Mouse (Mus musculus): ENCODE results near the gene Fahd1. TPM values are rescaled to one million over a fixed set of nuclear protein-coding genes. Genes with fewer than 3 reads are reported as not detected.

Gene Fahd1
- polyA plus RNA-seq, 1 experiment = 7.8 TPM

GRCm38 (mm10) chr17:24799476-24799875, 50.7 kb downstream of the Fahd1 start:
- no peak for DNase-seq
- WGBS = 87% methylated on average over 4 of the region's 4 CpGs
- TF ChIP-seq CTCF (IDR thresholded peaks at IDR 0.05; ENCODE audit: insufficient read depth, low read length) = no peak
- TF ChIP-seq POLR2A (IDR thresholded peaks at IDR 0.05; ENCODE audit: borderline replicate concordance, extremely low read depth, low read depth, low read length) = no peak
- Histone ChIP-seq H3K4me1 (ENCODE audit: control insufficient read depth, insufficient read depth, low read length) (0 out of 2 replicates have a peak, but pooled peaks cover under 1% of the 10 kb centered on the region), H3K4me3 (replicated peaks; ENCODE audit: extremely low read depth, low read depth, low read length) (no peak overlapping the region)

Other genes with a start within 250 kb of the Fahd1 start
- 220 and 230 TPM in 2 replicates for gene Tsc2, start 217.7 kb downstream of the Fahd1 start, polyA plus RNA-seq (2012; rRNA removed)
- 18.8 and 19.3 TPM in 2 replicates for gene Nthl1, start 217.7 kb downstream of the Fahd1 start, polyA plus RNA-seq (2012; rRNA removed)
- gene Slc9a3r2, start 200.0 kb downstream of the Fahd1 start, polyA plus RNA-seq (2012; rRNA removed) = 507 and 712 TPM in 2 replicates
- 77.9 and 131 TPM in 2 replicates for gene Npw, start 191.9 kb downstream of the Fahd1 start, polyA plus RNA-seq (2012; rRNA removed)
- gene Zfp598, start 180.7 kb downstream of the Fahd1 start, polyA plus RNA-seq (2012; rRNA removed) = 89.7 and 89.8 TPM in 2 replicates
- 0.46 and 0.62 TPM in 2 replicates for gene Syngr3, start 160.4 kb downstream of the Fahd1 start, polyA plus RNA-seq (2012; rRNA removed)
- 13.7 and 20.3 TPM in 2 replicates for gene Gfer, start 154.2 kb downstream of the Fahd1 start, polyA plus RNA-seq (2012; rRNA removed)
- gene Noxo1, start 154.1 kb downstream of the Fahd1 start, polyA plus RNA-seq (2012; rRNA removed) = 13.2 and 14.2 TPM in 2 replicates
- 45.4 and 60.7 TPM in 2 replicates for gene Tbl3, start 142.7 kb downstream of the Fahd1 start, polyA plus RNA-seq (2012; rRNA removed)
- 0.29 and 0.57 TPM in 2 replicates for gene Rnf151, start 132.3 kb downstream of the Fahd1 start, polyA plus RNA-seq (2012; rRNA removed)
- gene Rps2, start 132.2 kb downstream of the Fahd1 start, polyA plus RNA-seq (2012; rRNA removed) = 1,603 and 2,135 TPM in 2 replicates
- 174 and 218 TPM in 2 replicates for gene Ndufb10, start 125.9 kb downstream of the Fahd1 start, polyA plus RNA-seq (2012; rRNA removed)
- gene Rpl3l, start 122.5 kb downstream of the Fahd1 start, polyA plus RNA-seq (2012; rRNA removed) = 0.26 and 6.4 TPM in 2 replicates
- 84.4 and 103 TPM in 2 replicates for gene Msrb1, start 113.7 kb downstream of the Fahd1 start, polyA plus RNA-seq (2012; rRNA removed)
- 6.4 and 8.9 TPM in 2 replicates for gene Hs3st6, start 97.4 kb downstream of the Fahd1 start, polyA plus RNA-seq (2012; rRNA removed)
- gene Meiob, start 46.1 kb downstream of the Fahd1 start, polyA plus RNA-seq (2012; rRNA removed) = not detected in 2 replicates
- gene Hagh, start 10.2 kb downstream of the Fahd1 start, polyA plus RNA-seq (2012; rRNA removed) = 56.1 and 83.4 TPM in 2 replicates
- 3.0 and 3.9 TPM in 2 replicates for gene Igfals, start 15.6 kb upstream of the Fahd1 start, polyA plus RNA-seq (2012; rRNA removed)
- 23.6 and 36.7 TPM in 2 replicates for gene Nubp2, start 36.0 kb upstream of the Fahd1 start, polyA plus RNA-seq (2012; rRNA removed)
- gene Spsb3, start 36.3 kb upstream of the Fahd1 start, polyA plus RNA-seq (2012; rRNA removed) = 76.4 and 85.4 TPM in 2 replicates
- 41.1 and 48.0 TPM in 2 replicates for gene Eme2, start 44.7 kb upstream of the Fahd1 start, polyA plus RNA-seq (2012; rRNA removed)
- 100 and 115 TPM in 2 replicates for gene Mrps34, start 44.8 kb upstream of the Fahd1 start, polyA plus RNA-seq (2012; rRNA removed)
- gene Nme3, start 46.1 kb upstream of the Fahd1 start, polyA plus RNA-seq (2012; rRNA removed) = 55.8 and 69.4 TPM in 2 replicates
- gene Mapk8ip3, start 86.6 kb upstream of the Fahd1 start, polyA plus RNA-seq (2012; rRNA removed) = 110 and 119 TPM in 2 replicates
- 6.1 and 10.2 TPM in 2 replicates for gene Jpt2, start 110.3 kb upstream of the Fahd1 start, polyA plus RNA-seq (2012; rRNA removed)
- 16.4 and 18.0 TPM in 2 replicates for gene Cramp1l, start 165.4 kb upstream of the Fahd1 start, polyA plus RNA-seq (2012; rRNA removed)
- 9.1 and 11.1 TPM in 2 replicates for gene Ift140, start 165.7 kb upstream of the Fahd1 start, polyA plus RNA-seq (2012; rRNA removed)
- gene Tmem204, start 233.2 kb upstream of the Fahd1 start, polyA plus RNA-seq (2012; rRNA removed) = 340 and 393 TPM in 2 replicates

All from lung, adult 2 months (tissue).